Mouse (Mus musculus) MEL (cell line): ENCODE results near the gene Impdh2.

Experiments used
- CHD2 ChIP-seq: IDR thresholded peaks from 2 replicates; pipeline ENCODE4 v1.6.1; 2011; ENCODE audit warnings: low read length, improper control_type of control experiment
- CTCF ChIP-seq, 3 experiments: IDR thresholded peaks in 2 of 3; conservative IDR thresholded peaks in 1 of 3; 2 replicates each; pipeline ENCODE4 v1.5.1; 2011 to 2012; ENCODE audit warnings: low read length in 3 of 3, low read depth in 2 of 3, mild to moderate bottlenecking in 2 of 3, improper control_type of control experiment in 1 of 3, inconsistent platforms in 1 of 3, mixed read lengths in 1 of 3, moderate library complexity in 1 of 3; ENCODE audit not compliant: control insufficient read depth in 1 of 3, insufficient read depth in 1 of 3, poor library complexity in 1 of 3, severe bottlenecking in 1 of 3
- E2F4 ChIP-seq: IDR thresholded peaks from 2 replicates; pipeline ENCODE4 v1.6.1; 2011; ENCODE audit warnings: low read depth, low read length, improper control_type of control experiment, borderline replicate concordance
- JUND ChIP-seq: IDR thresholded peaks from 2 replicates; pipeline ENCODE4 v1.6.1; 2011; ENCODE audit warnings: low read depth, mild to moderate bottlenecking, improper control_type of control experiment, low read length
- NELFE ChIP-seq: IDR thresholded peaks from 2 replicates; pipeline ENCODE4 v1.6.1; 2011; ENCODE audit warnings: low read depth, low read length, improper control_type of control experiment
- POLR2A ChIP-seq, 2 experiments: IDR thresholded peaks; 2 replicates each; pipeline ENCODE4 v1.6.1; 2011 to 2012; ENCODE audit warnings: low read length in 2 of 2, mild to moderate bottlenecking in 2 of 2, control low read depth in 1 of 2, improper control_type of control experiment in 1 of 2, low read depth in 1 of 2, moderate library complexity in 1 of 2; ENCODE audit not compliant: control insufficient read depth in 1 of 2, insufficient read depth in 1 of 2, poor library complexity in 1 of 2
- POLR2AphosphoS2 ChIP-seq: IDR thresholded peaks from 2 replicates; pipeline ENCODE4 v1.6.1; 2011; ENCODE audit warnings: low read length, improper control_type of control experiment
- RAD21 ChIP-seq: IDR thresholded peaks from 2 replicates; pipeline ENCODE4 v1.6.1; 2011; ENCODE audit warnings: mild to moderate bottlenecking, low read depth, low read length, improper control_type of control experiment
- TAL1 ChIP-seq: IDR thresholded peaks from 2 replicates; pipeline ENCODE4 v1.6.1; 2012; ENCODE audit warnings: mild to moderate bottlenecking, inconsistent platforms, low read length, moderate library complexity, mixed read lengths
- TBP ChIP-seq: IDR thresholded peaks from 2 replicates; pipeline ENCODE4 v1.8.0; 2011; ENCODE audit warnings: low read depth, low read length, improper control_type of control experiment
- ZMIZ1 ChIP-seq: IDR thresholded peaks from 2 replicates; pipeline ENCODE4 v1.6.1; 2012; ENCODE audit warnings: low read depth, mild to moderate bottlenecking, inconsistent platforms, low read length, improper control_type of control experiment, moderate library complexity

DNA sequence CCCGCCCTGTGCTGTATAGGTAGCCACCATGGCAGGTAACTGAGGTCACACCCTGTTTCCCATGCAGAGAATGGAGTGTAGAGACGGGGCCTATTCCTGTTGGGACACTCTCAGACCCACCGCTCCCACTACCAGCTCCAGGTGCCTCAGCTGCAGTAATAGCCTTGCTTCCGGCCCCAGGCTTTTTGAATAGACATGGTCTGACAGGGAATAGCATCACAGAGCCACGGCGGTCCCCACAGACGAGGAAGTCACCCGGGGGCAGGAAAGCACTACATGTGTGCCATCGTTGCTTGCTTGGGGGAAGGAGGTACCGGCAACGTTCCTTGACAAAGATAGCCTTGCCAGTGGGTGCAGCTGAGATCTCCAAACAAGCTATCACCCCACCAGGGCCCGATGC is 14.8 kb downstream of the Impdh2 start:
- TF ChIP-seq CTCF (IDR thresholded peaks at IDR 0.05 in 2 of 3, conservative IDR thresholded peaks at IDR 0.05 in 1 of 3; ENCODE audit: control insufficient read depth in 1 of 3, insufficient read depth in 1 of 3, low read depth in 2 of 3, low read length in 3 of 3, poor library complexity in 1 of 3, severe bottlenecking in 1 of 3) (no peak), CHD2 (no peak), POLR2AphosphoS2 (no peak), POLR2A (IDR thresholded peaks at IDR 0.05; ENCODE audit: control insufficient read depth in 1 of 2, insufficient read depth in 1 of 2, low read depth in 1 of 2, low read length in 2 of 2, poor library complexity in 1 of 2) (no peak), TAL1 (no peak), NELFE (no peak), TBP (no peak), ZMIZ1 (no peak), E2F4 (no peak), RAD21 (no peak), JUND (no peak)
